Mouse (Mus musculus): ENCODE results near the gene Pcdh20. TPM values are rescaled to one million over a fixed set of nuclear protein-coding genes. Genes with fewer than 3 reads are reported as not detected.

Pcdh20 gene
- 0.02 and 0.03 TPM in 2 replicates for polyA plus RNA-seq (2012; rRNA removed)

GRCm38 (mm10) chr14:88470495-88471434 is at the start of gene Pcdh20:
Pcdh20 (minus strand) TSS chr14:88471396.

Measured in liver, embryonic 14 days (tissue).